Mouse (Mus musculus): ENCODE data around the gene Cct8.

GRCm38 (mm10) chr16:87499556-87499955 is 3.9 kb upstream of the Cct8 start:
- no peak for TF ChIP-seq POLR2A (IDR thresholded peaks at IDR 0.05; ENCODE audit: control insufficient read depth in 1 of 2, insufficient read depth in 1 of 2, low read depth in 1 of 2, low read length in 2 of 2, poor library complexity in 1 of 2)
- TF ChIP-seq SMC3 (IDR thresholded peaks at IDR 0.05; ENCODE audit: low read depth, low read length): no peak
- no peak for TF ChIP-seq CTCF (IDR thresholded peaks at IDR 0.05 in 2 of 3, conservative IDR thresholded peaks at IDR 0.05 in 1 of 3; ENCODE audit: control insufficient read depth in 1 of 3, insufficient read depth in 1 of 3, low read depth in 2 of 3, low read length in 3 of 3, poor library complexity in 1 of 3, severe bottlenecking in 1 of 3)
- TF ChIP-seq ZKSCAN1 (IDR thresholded peaks at IDR 0.05; ENCODE audit: low read depth, low read length): no peak
- TF ChIP-seq EP300 (IDR thresholded peaks at IDR 0.05; ENCODE audit: low read depth in 1 of 2, low read length in 2 of 2): no peak
- no peak for TF ChIP-seq MAX (IDR thresholded peaks at IDR 0.05; ENCODE audit: low read length)
- no peak for TF ChIP-seq MAFK (IDR thresholded peaks at IDR 0.05; ENCODE audit: borderline replicate concordance, low read depth, low read length)
- no peak for TF ChIP-seq KAT2A (conservative IDR thresholded peaks at IDR 0.05; ENCODE audit: low read depth, low read length)
- TF ChIP-seq BHLHE40 (IDR thresholded peaks at IDR 0.05; ENCODE audit: borderline replicate concordance, low read depth, low read length): no peak
- no peak for TF ChIP-seq MAZ (IDR thresholded peaks at IDR 0.05; ENCODE audit: low read depth, low read length)
- TF ChIP-seq CHD2 (IDR thresholded peaks at IDR 0.05; ENCODE audit: low read length): no peak
- no peak for TF ChIP-seq GABPA (IDR thresholded peaks at IDR 0.05; ENCODE audit: low read depth, low read length)

Data from MEL (cell line).